Mouse (Mus musculus): Measurements from ENCODE around the gene Alox12e. TPM values are rescaled to one million over a fixed set of nuclear protein-coding genes. Genes with fewer than 3 reads are reported as not detected.

Alox12e gene
- total and polyA plus RNA-seq, 3 experiments: 0.10 to 0.16 TPM; not detected in 1

- DNase-seq: peak; percentile 25 to 30
- no peaks in the 10 kb centered on the region for H3K27me3 ChIP-seq (ENCODE audit: control insufficient read depth, insufficient read depth, low read length)
- peak overlapping the region; percentile 73 for H3K27ac ChIP-seq
- 20% methylated on average over 12 of the region's 12 CpGs for WGBS
- intact Hi-C loops (cut with DNase I): no loop called here
- H3K4me3 ChIP-seq: peak overlapping the region; percentile 33
- H3K4me1 ChIP-seq (ENCODE audit: control insufficient read depth, insufficient read depth, low read length): peaks cover 10% of the 10 kb centered on the region
- no peaks in the 10 kb centered on the region for H3K36me3 ChIP-seq (ENCODE audit: control insufficient read depth, insufficient read depth, low read length)
- H3K9ac ChIP-seq (ENCODE audit: low read depth, low read length): no peak overlapping the region
- H3K79me2 ChIP-seq (replicated peaks; ENCODE audit: control insufficient read depth, insufficient read depth, low read length): no peaks in the 10 kb centered on the region
- TF ChIP-seq EP300 (IDR thresholded peaks at IDR 0.05; ENCODE audit: insufficient read depth, low read depth, low read length): no peak
- no peak for TF ChIP-seq POLR2A (IDR thresholded peaks at IDR 0.05; ENCODE audit: insufficient read depth, low read depth, low read length)
- TF ChIP-seq CTCF (IDR thresholded peaks at IDR 0.05): no peak
Observed at GRCm38 (mm10) chr11:70297836-70298454, 24.5 kb downstream of the Alox12e start.

- H3K79me2 ChIP-seq (replicated peaks; ENCODE audit: control insufficient read depth, insufficient read depth, low read length): no peaks in the 10 kb centered on the region
- peaks cover 8% of the 10 kb centered on the region for H3K4me1 ChIP-seq (ENCODE audit: control insufficient read depth, insufficient read depth, low read length)
- peak overlapping the region; percentile 73 for H3K27ac ChIP-seq
- no peaks in the 10 kb centered on the region for H3K36me3 ChIP-seq (ENCODE audit: control insufficient read depth, insufficient read depth, low read length)
- peak in 1 of 2 experiments; percentile 13 for DNase-seq
- 23% methylated on average over 4 of the region's 4 CpGs for WGBS
- 0 out of 2 replicates have a peak, but pooled peaks have one; percentile 41 for TF ChIP-seq POLR2A (IDR thresholded peaks at IDR 0.05; ENCODE audit: insufficient read depth, low read depth, low read length)
- TF ChIP-seq CTCF (IDR thresholded peaks at IDR 0.05): no peak
- intact Hi-C loops (cut with DNase I): no loop called here
- no peaks in the 10 kb centered on the region for H3K27me3 ChIP-seq (ENCODE audit: control insufficient read depth, insufficient read depth, low read length)
- no peak overlapping the region for H3K9ac ChIP-seq (ENCODE audit: low read depth, low read length)
- H3K4me3 ChIP-seq: peak overlapping the region; percentile 33
Observed at GRCm38 (mm10) chr11:70297405-70297804, 25.0 kb downstream of the Alox12e start.

GRCm38 (mm10) chr11:70293881-70294280, 28.5 kb downstream of the Alox12e start:
- no peak overlapping the region for H3K27ac ChIP-seq
- no peaks in the 10 kb centered on the region for H3K27me3 ChIP-seq (ENCODE audit: control insufficient read depth, insufficient read depth, low read length)
- DNase-seq: no peak
- no peaks in the 10 kb centered on the region for H3K79me2 ChIP-seq (replicated peaks; ENCODE audit: control insufficient read depth, insufficient read depth, low read length)
- WGBS: 81% methylated on average over 6 of the region's 6 CpGs
- H3K9ac ChIP-seq (ENCODE audit: low read depth, low read length): no peak overlapping the region
- no peaks in the 10 kb centered on the region for H3K36me3 ChIP-seq (ENCODE audit: control insufficient read depth, insufficient read depth, low read length)
- intact Hi-C loops (cut with DNase I): no loop called here
- peaks cover 6% of the 10 kb centered on the region for H3K4me1 ChIP-seq (ENCODE audit: control insufficient read depth, insufficient read depth, low read length)
- no peak overlapping the region for H3K4me3 ChIP-seq
- TF ChIP-seq CTCF (IDR thresholded peaks at IDR 0.05) (no peak), EP300 (IDR thresholded peaks at IDR 0.05; ENCODE audit: insufficient read depth, low read depth, low read length) (no peak), POLR2A (IDR thresholded peaks at IDR 0.05; ENCODE audit: insufficient read depth, low read depth, low read length) (no peak)

GRCm38 (mm10) chr11:70291235-70291634, 31.2 kb downstream of the Alox12e start:
- DNase-seq: no peak
- no peak for TF ChIP-seq EP300 (IDR thresholded peaks at IDR 0.05; ENCODE audit: insufficient read depth, low read depth, low read length)
- no peak for TF ChIP-seq CTCF (IDR thresholded peaks at IDR 0.05)
- TF ChIP-seq POLR2A (IDR thresholded peaks at IDR 0.05; ENCODE audit: insufficient read depth, low read depth, low read length): no peak
- Histone ChIP-seq H3K27me3 (ENCODE audit: control insufficient read depth, insufficient read depth, low read length) (no peaks in the 10 kb centered on the region), H3K79me2 (replicated peaks; ENCODE audit: control insufficient read depth, insufficient read depth, low read length) (no peaks in the 10 kb centered on the region), H3K4me3 (no peak overlapping the region), H3K4me1 (ENCODE audit: control insufficient read depth, insufficient read depth, low read length) (no peaks in the 10 kb centered on the region; the same call in 1 of the 2 replicates), H3K27ac (no peak overlapping the region), H3K36me3 (ENCODE audit: control insufficient read depth, insufficient read depth, low read length) (no peaks in the 10 kb centered on the region), H3K9ac (ENCODE audit: low read depth, low read length) (no peak overlapping the region)
- intact Hi-C loops (cut with DNase I): no loop called here
- 79% methylated on average over 6 of the region's 6 CpGs for WGBS

- H3K79me2 ChIP-seq (replicated peaks; ENCODE audit: control insufficient read depth, insufficient read depth, low read length): no peaks in the 10 kb centered on the region
- 33% methylated on average over 6 of the region's 6 CpGs for WGBS
- no peak for TF ChIP-seq CTCF (IDR thresholded peaks at IDR 0.05)
- no peak for TF ChIP-seq EP300 (IDR thresholded peaks at IDR 0.05; ENCODE audit: insufficient read depth, low read depth, low read length)
- TF ChIP-seq POLR2A (IDR thresholded peaks at IDR 0.05; ENCODE audit: insufficient read depth, low read depth, low read length): no peak
- DNase-seq: peak; percentile 30 to 52
- intact Hi-C loops (cut with DNase I): no loop called here
- no peak overlapping the region for H3K4me3 ChIP-seq
- no peak overlapping the region for H3K27ac ChIP-seq
- no peaks in the 10 kb centered on the region; the same call in 1 of the 2 replicates for H3K4me1 ChIP-seq (ENCODE audit: control insufficient read depth, insufficient read depth, low read length)
- no peak overlapping the region for H3K9ac ChIP-seq (ENCODE audit: low read depth, low read length)
- H3K27me3 ChIP-seq (ENCODE audit: control insufficient read depth, insufficient read depth, low read length): no peaks in the 10 kb centered on the region
- H3K36me3 ChIP-seq (ENCODE audit: control insufficient read depth, insufficient read depth, low read length): no peaks in the 10 kb centered on the region
Observed at GRCm38 (mm10) chr11:70289236-70289635, 33.2 kb downstream of the Alox12e start.

- WGBS: 91% methylated on average over 10 of the region's 10 CpGs
- intact Hi-C loops (cut with DNase I): no loop called here
- Histone ChIP-seq H3K9ac (ENCODE audit: low read depth, low read length) (no peak overlapping the region), H3K79me2 (replicated peaks; ENCODE audit: control insufficient read depth, insufficient read depth, low read length) (no peaks in the 10 kb centered on the region), H3K4me1 (ENCODE audit: control insufficient read depth, insufficient read depth, low read length) (no peaks in the 10 kb centered on the region; the same call in 1 of the 2 replicates), H3K36me3 (ENCODE audit: control insufficient read depth, insufficient read depth, low read length) (no peaks in the 10 kb centered on the region), H3K27me3 (ENCODE audit: control insufficient read depth, insufficient read depth, low read length) (no peaks in the 10 kb centered on the region), H3K27ac (no peak overlapping the region), H3K4me3 (no peak overlapping the region)
- no peak for TF ChIP-seq EP300 (IDR thresholded peaks at IDR 0.05; ENCODE audit: insufficient read depth, low read depth, low read length)
- TF ChIP-seq CTCF (IDR thresholded peaks at IDR 0.05): no peak
- TF ChIP-seq POLR2A (IDR thresholded peaks at IDR 0.05; ENCODE audit: insufficient read depth, low read depth, low read length): no peak
- no peak for DNase-seq
Observed at GRCm38 (mm10) chr11:70288102-70288501, 34.3 kb downstream of the Alox12e start.

Data from heart, adult 2 months (tissue).